In the genomic region with DNA sequence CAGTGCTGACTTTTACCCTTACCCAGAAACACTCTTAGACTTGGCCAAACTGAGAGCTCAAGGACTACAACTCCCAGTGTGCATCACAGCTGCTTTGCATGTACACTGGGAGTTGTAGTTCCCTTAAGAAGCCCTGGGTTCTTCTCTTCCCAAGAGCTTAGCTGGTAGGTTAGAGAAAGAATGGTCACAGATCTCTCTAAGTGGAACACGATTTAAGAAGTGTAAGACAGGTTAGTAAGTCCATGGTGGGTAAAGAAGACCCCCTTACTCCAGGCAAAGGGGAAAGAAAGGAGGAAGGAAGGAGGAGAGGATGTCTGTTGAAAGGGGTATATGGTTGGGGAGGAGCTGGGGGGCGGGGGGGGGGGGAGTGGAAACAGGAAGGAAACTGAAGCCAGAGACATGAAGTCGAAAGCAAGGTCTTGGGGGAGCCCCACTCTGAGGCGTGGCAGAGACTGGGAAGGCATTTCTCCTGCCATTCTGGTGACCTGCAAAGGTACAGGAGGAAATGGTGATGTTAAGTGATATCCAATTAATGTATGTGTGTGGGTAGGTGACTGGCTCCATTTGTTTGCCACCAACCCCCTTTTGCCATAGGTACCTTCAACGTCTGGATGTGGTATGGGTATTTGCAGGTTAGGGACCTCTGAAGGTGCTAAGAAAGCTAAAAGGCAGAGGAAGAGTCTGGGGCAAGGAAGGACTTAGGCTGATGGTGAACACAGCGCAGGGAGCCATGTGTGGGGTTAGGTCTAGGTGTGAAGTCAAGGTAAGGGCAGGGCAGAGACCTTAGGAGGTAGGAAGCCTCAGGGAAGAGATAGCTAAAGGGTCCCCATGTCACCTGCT, we compare ENCODE assay signal across 10 mouse cellular contexts. TPM values are rescaled to one million over a fixed set of nuclear protein-coding genes. Genes with fewer than 3 reads are reported as not detected.
A peak's percentile ranks its signal among the peaks of the same experiment; 100 is the strongest.
DNase-seq lines count a peak whose midpoint lies in the region; ATAC-seq lines count a peak whose summit lies in the region.
"Had no signal": no experiment of that assay in that cellular context is flagged by ENCODE, and none has a peak within 500 bp of the region (broad histone marks: within the 10 kb centered on the region; RNA-seq: fewer than 3 reads in every experiment).

No protein-coding gene starts in this region.

- 74% methylated on average over 5 of the region's 6 CpGs for WGBS in hindbrain, embryonic 11.5 days
- WGBS in hindbrain, embryonic 12.5 days = 74% methylated on average over 5 of the region's 6 CpGs
- 41% methylated on average over 6 of the region's 6 CpGs for WGBS in intestine, embryonic 16.5 days

- H3K4me3 ChIP-seq in hindbrain, embryonic 11.5 days (ENCODE audit: low read depth, low read length) = no peak overlapping the region
- H3K4me3 ChIP-seq in hindbrain, embryonic 12.5 days = no peak overlapping the region
- peak overlapping the region; percentile 77; the same call in 1 of the 2 replicates for H3K4me3 ChIP-seq in intestine, embryonic 16.5 days (ENCODE audit: low read length)

- H3K27ac ChIP-seq in hindbrain, embryonic 11.5 days (ENCODE audit: low read depth, low read length) = no peak overlapping the region
- H3K27ac ChIP-seq in hindbrain, embryonic 12.5 days = no peak overlapping the region
- H3K27ac ChIP-seq in intestine, embryonic 16.5 days (ENCODE audit: low read length) = peak overlapping the region; percentile 99

- H3K27me3 ChIP-seq in hindbrain, embryonic 11.5 days (ENCODE audit: control insufficient read depth, insufficient read depth, low read length) = peaks cover 7% of the 10 kb centered on the region
- H3K27me3 ChIP-seq in hindbrain, embryonic 12.5 days = peaks cover 32% of the 10 kb centered on the region
- no peaks in the 10 kb centered on the region for H3K27me3 ChIP-seq in intestine, embryonic 16.5 days (replicated peaks; ENCODE audit: control insufficient read depth, insufficient read depth, low read length)

- DNase-seq in hindbrain, embryonic 11.5 days (ENCODE audit: low spot score) = peak; percentile 41
- peak; percentile 69 to 70 for DNase-seq in B cell, adult 2 months
- peak; percentile 74 to 79 for DNase-seq in spleen, postnatal 36 days (ENCODE audit: low spot score in 2 of 2)
- no peak for DNase-seq in testis, postnatal 10 days (ENCODE audit: low spot score)
- no peak for DNase-seq in ovary, postnatal 14 days (ENCODE audit: low spot score)

- no peaks in the 10 kb centered on the region for H3K36me3 ChIP-seq in hindbrain, embryonic 11.5 days (ENCODE audit: control insufficient read depth, insufficient read depth, low read length)
- H3K36me3 ChIP-seq in hindbrain, embryonic 12.5 days = no peaks in the 10 kb centered on the region
- H3K36me3 ChIP-seq in intestine, embryonic 16.5 days (ENCODE audit: control insufficient read depth, insufficient read depth, low read length) = 0 out of 2 replicates have a peak, but pooled peaks cover 1% of the 10 kb centered on the region

- peaks cover 20% of the 10 kb centered on the region for H3K4me1 ChIP-seq in hindbrain, embryonic 11.5 days (replicated peaks; ENCODE audit: control insufficient read depth, insufficient read depth, low read length)
- peaks cover 39% of the 10 kb centered on the region for H3K4me1 ChIP-seq in hindbrain, embryonic 12.5 days
- peaks cover 58% of the 10 kb centered on the region for H3K4me1 ChIP-seq in intestine, embryonic 16.5 days (ENCODE audit: control insufficient read depth, insufficient read depth, low read length)

- no peak for ATAC-seq in hindbrain, embryonic 11.5 days (ENCODE audit: low FRiP score)
- ATAC-seq in hindbrain, embryonic 12.5 days (ENCODE audit: low FRiP score) = no peak
- peak; percentile 30 for ATAC-seq in activated CD4-positive, CD25-positive, alpha-beta regulatory T cell, adult 4 months
- ATAC-seq in intestine, embryonic 16.5 days = peak; percentile 41

- H3K9ac ChIP-seq in hindbrain, embryonic 11.5 days (ENCODE audit: low read depth, low read length) = no peak overlapping the region
- H3K9ac ChIP-seq in hindbrain, embryonic 12.5 days = no peak overlapping the region
- peak overlapping the region; percentile 85; the same call in 1 of the 2 replicates for H3K9ac ChIP-seq in intestine, embryonic 16.5 days (ENCODE audit: low read depth, low read length)

- no peak overlapping the region for H3K4me2 ChIP-seq in hindbrain, embryonic 11.5 days (replicated peaks; ENCODE audit: low read depth, low read length)
- H3K4me2 ChIP-seq in hindbrain, embryonic 12.5 days (replicated peaks) = no peak overlapping the region
- peak overlapping the region; percentile 40 for H3K4me2 ChIP-seq in intestine, embryonic 16.5 days (ENCODE audit: low read depth, low read length)

- no peaks in the 10 kb centered on the region for H3K9me3 ChIP-seq in hindbrain, embryonic 11.5 days (ENCODE audit: control insufficient read depth, low read length)
- H3K9me3 ChIP-seq in hindbrain, embryonic 12.5 days (replicated peaks) = no peaks in the 10 kb centered on the region
- H3K9me3 ChIP-seq in intestine, embryonic 16.5 days (ENCODE audit: control insufficient read depth, low read length) = no peaks in the 10 kb centered on the region

RNA-seq across cellular contexts. Expression of a gene that starts 5.5 kb away (rescaled TPM):
- polyA plus RNA-seq in hindbrain, embryonic 11.5 days (2014; fragmentation: Nextera tagmentation; extraction: Ambion mirVana) = 0.47 and 1.2 TPM in 2 replicates
- 0.74 and 0.80 TPM in 2 replicates for polyA plus RNA-seq in hindbrain, embryonic 12.5 days (2016; fragmentation: Nextera tagmentation; extraction: Ambion mirVana)
- 10 to 100 TPM; 13.2 to 16.5 TPM for polyA plus RNA-seq in activated CD4-positive, CD25-positive, alpha-beta regulatory T cell, adult 4 months (2017; shearing (Covaris generic))
- 10.0 and 11.3 TPM in 2 replicates for polyA plus RNA-seq in intestine, embryonic 16.5 days (2015; fragmentation: Nextera tagmentation; extraction: Ambion mirVana)

RNA-seq across cellular contexts. Expression of a gene that starts 13.5 kb away (rescaled TPM):
- polyA plus RNA-seq in hindbrain, embryonic 11.5 days (2014; fragmentation: Nextera tagmentation; extraction: Ambion mirVana) = 0.22 and 0.95 TPM in 2 replicates
- 1.0 and 1.5 TPM in 2 replicates for polyA plus RNA-seq in hindbrain, embryonic 12.5 days (2016; fragmentation: Nextera tagmentation; extraction: Ambion mirVana)
- 1 to 10 TPM in 1 of 2 experiments, not detected in 1; 2.4 TPM for polyA plus RNA-seq in activated CD4-positive, CD25-positive, alpha-beta regulatory T cell, adult 4 months (2017; shearing (Covaris generic))
- polyA plus RNA-seq in intestine, embryonic 16.5 days (2015; fragmentation: Nextera tagmentation; extraction: Ambion mirVana) = not detected in 2 replicates
- polyA plus RNA-seq: heart, embryonic 16.5 days had no signal

RNA-seq across cellular contexts. Expression of a gene that starts 22.5 kb away (rescaled TPM):
- polyA plus RNA-seq in hindbrain, embryonic 11.5 days (2014; fragmentation: Nextera tagmentation; extraction: Ambion mirVana) = 26.2 and 26.5 TPM in 2 replicates
- 36.1 and 36.9 TPM in 2 replicates for polyA plus RNA-seq in hindbrain, embryonic 12.5 days (2016; fragmentation: Nextera tagmentation; extraction: Ambion mirVana)
- polyA plus RNA-seq in activated CD4-positive, CD25-positive, alpha-beta regulatory T cell, adult 4 months (2017; shearing (Covaris generic)) = 10 to 100 TPM; 37.7 to 45.7 TPM
- polyA plus RNA-seq in intestine, embryonic 16.5 days (2015; fragmentation: Nextera tagmentation; extraction: Ambion mirVana) = 44.5 and 53.2 TPM in 2 replicates

RNA-seq across cellular contexts. Expression of a gene that starts 24.1 kb away (rescaled TPM):
- 0.28 and 0.63 TPM in 2 replicates for polyA plus RNA-seq in hindbrain, embryonic 11.5 days (2014; fragmentation: Nextera tagmentation; extraction: Ambion mirVana)
- polyA plus RNA-seq in hindbrain, embryonic 12.5 days (2016; fragmentation: Nextera tagmentation; extraction: Ambion mirVana) = 0.71 and 0.76 TPM in 2 replicates
- under 1 TPM; 0.54 to 0.79 TPM for polyA plus RNA-seq in activated CD4-positive, CD25-positive, alpha-beta regulatory T cell, adult 4 months (2017; shearing (Covaris generic))
- 3.5 and 5.0 TPM in 2 replicates for polyA plus RNA-seq in intestine, embryonic 16.5 days (2015; fragmentation: Nextera tagmentation; extraction: Ambion mirVana)

RNA-seq across cellular contexts. Expression of a gene that starts 27.3 kb away (rescaled TPM):
- polyA plus RNA-seq in hindbrain, embryonic 11.5 days (2014; fragmentation: Nextera tagmentation; extraction: Ambion mirVana) = 0.14 and 0.27 TPM in 2 replicates
- polyA plus RNA-seq in hindbrain, embryonic 12.5 days (2016; fragmentation: Nextera tagmentation; extraction: Ambion mirVana) = 0.12 and 0.29 TPM in 2 replicates
- under 1 TPM in 1 of 2 experiments, not detected in 1; 0.15 TPM for polyA plus RNA-seq in activated CD4-positive, CD25-positive, alpha-beta regulatory T cell, adult 4 months (2017; shearing (Covaris generic))
- 2.8 and 5.0 TPM in 2 replicates for polyA plus RNA-seq in intestine, embryonic 16.5 days (2015; fragmentation: Nextera tagmentation; extraction: Ambion mirVana)
- polyA plus RNA-seq: heart, embryonic 16.5 days; neural tube, embryonic 11.5 days had no signal

Comparison
In these comparisons a context has a peak if more than half of its experiments do, and no peak if none do; other contexts are left out.
1. ATAC-seq: peak in activated CD4-positive, CD25-positive, alpha-beta regulatory T cell, adult 4 months (single experiment) and intestine, embryonic 16.5 days (single experiment); none in hindbrain, embryonic 11.5 days (single experiment) and hindbrain, embryonic 12.5 days (single experiment).
2. DNase-seq: peak in hindbrain, embryonic 11.5 days (single experiment), B cell, adult 2 months (2 of 2) and spleen, postnatal 36 days (2 of 2); none in testis, postnatal 10 days (single experiment) and ovary, postnatal 14 days (single experiment).